Mouse (Mus musculus) intestine, embryonic 14.5 days (tissue): ENCODE results near the gene Syne2. TPM values are rescaled to one million over a fixed set of nuclear protein-coding genes. Genes with fewer than 3 reads are reported as not detected.

ENCODE experiments used
- ATAC-seq: fragments of 200-750 bp; cut with Nextera tagmentation; replicated peaks from 2 replicates; pipeline ENCODE4 v1.8.0; 2017; ENCODE audit warnings: low read depth, moderate number of reproducible peaks, moderate TSS enrichment, moderate library complexity; ENCODE audit not compliant: low FRiP score, low TSS enrichment
- DNase-seq: peaks from one replicate; pipeline ENCODE4 v3.0.0-alpha.2; 2018; ENCODE audit warnings: low spot score
- H3K27ac ChIP-seq: fragments of 300-500 bp; sonication (generic); 2 replicates; pipeline ENCODE4 v1.5.1; 2014; ENCODE audit warnings: low read depth, mild to moderate bottlenecking, control low read depth
- H3K27me3 ChIP-seq: fragments of 300-500 bp; sonication (generic); replicated peaks from 2 replicates; pipeline ENCODE4 v1.6.1; 2014; ENCODE audit warnings: low read length, control low read depth; ENCODE audit not compliant: control insufficient read depth, insufficient read depth
- H3K36me3 ChIP-seq: fragments of 300-500 bp; sonication (generic); 2 replicates; pipeline ENCODE4 v1.6.1; 2014; ENCODE audit warnings: low read length, control low read depth; ENCODE audit not compliant: control insufficient read depth, insufficient read depth
- H3K4me1 ChIP-seq: fragments of 300-500 bp; sonication (generic); replicated peaks from 2 replicates; pipeline ENCODE4 v1.6.1; 2014; ENCODE audit warnings: low read length, control low read depth, mixed read lengths; ENCODE audit not compliant: control insufficient read depth, insufficient read depth
- H3K4me2 ChIP-seq: fragments of 300-500 bp; sonication (generic); 2 replicates; pipeline ENCODE4 v1.6.1; 2014; ENCODE audit warnings: low read length
- H3K4me3 ChIP-seq: fragments of 300-500 bp; sonication (generic); 2 replicates; pipeline ENCODE4 v1.5.1; 2014; ENCODE audit warnings: low read depth, low read length, control low read depth, mixed read lengths
- H3K9ac ChIP-seq: fragments of 300-500 bp; sonication (generic); 2 replicates; pipeline ENCODE4 v1.6.1; 2014; ENCODE audit warnings: mild to moderate bottlenecking, low read length
- H3K9me3 ChIP-seq: fragments of 300-500 bp; sonication (generic); 2 replicates; pipeline ENCODE4 v1.6.1; 2016; ENCODE audit warnings: low read length, control low read depth; ENCODE audit not compliant: control insufficient read depth
- WGBS: fragments of 180-500 bp; shearing (Covaris S2); extraction: QIAGEN DNeasy Blood & Tissue Kit; methylation state at CpG from one replicate; pipeline ENCODE4 v1.1.7; 2014; 5-methylcytosine and 5-hydroxymethylcytosine counted together
- polyA plus RNA-seq: library from polyadenylated mRNA; unstranded; fragments of >200 nt; fragmentation: Nextera tagmentation; extraction: Ambion mirVana; gene quantifications from 2 replicates; pipeline ENCODE4 v1.2.1, GENCODE M21; 2014

The Syne2 gene
- polyA plus RNA-seq, 1 experiment from 2014 or later, result 41.5 TPM

- no peaks in the 10 kb centered on the region for H3K27me3 ChIP-seq
- H3K36me3 ChIP-seq, result no peaks in the 10 kb centered on the region
- H3K4me1 ChIP-seq, result no peaks in the 10 kb centered on the region
- no peak overlapping the region for H3K4me2 ChIP-seq
- H3K9me3 ChIP-seq, result no peaks in the 10 kb centered on the region
- H3K4me3 ChIP-seq, result no peak overlapping the region
- no peak overlapping the region for H3K9ac ChIP-seq
- WGBS, result 79% methylated on average over 2 of the region's 2 CpGs
- DNase-seq (no peak), ATAC-seq (no peak)
- no peak overlapping the region for H3K27ac ChIP-seq
These were observed 21.4 kb upstream of the Syne2 start for GRCm38 (mm10) chr12:75796510-75796909.

GRCm38 (mm10) chr12:75806281-75806680 is 11.7 kb upstream of the Syne2 start:
- no peak overlapping the region for H3K4me2 ChIP-seq
- no peak for DNase-seq
- H3K27ac ChIP-seq, result no peak overlapping the region
- 77% methylated on average over 4 of the region's 4 CpGs for WGBS
- ATAC-seq, result no peak
- H3K36me3 ChIP-seq, result no peaks in the 10 kb centered on the region
- no peaks in the 10 kb centered on the region for H3K4me1 ChIP-seq
- no peak overlapping the region for H3K4me3 ChIP-seq
- H3K9ac ChIP-seq, result no peak overlapping the region
- H3K27me3 ChIP-seq, result no peaks in the 10 kb centered on the region
- H3K9me3 ChIP-seq, result no peaks in the 10 kb centered on the region

- Histone ChIP-seq H3K4me3 (no peak overlapping the region), H3K9me3 (no peaks in the 10 kb centered on the region), H3K27me3 (no peaks in the 10 kb centered on the region), H3K4me1 (peaks cover 6% of the 10 kb centered on the region; the same call in 1 of the 2 replicates), H3K27ac (no peak overlapping the region), H3K4me2 (no peak overlapping the region), H3K36me3 (no peaks in the 10 kb centered on the region), H3K9ac (no peak overlapping the region)
- DNase-seq, result no peak
- 95% methylated on average over 2 of the region's 2 CpGs for WGBS
- ATAC-seq, result no peak
These were observed 4.2 kb upstream of the Syne2 start for GRCm38 (mm10) chr12:75813766-75814165.

- DNase-seq (no peak), ATAC-seq (no peak)
- H3K9me3 ChIP-seq, result no peaks in the 10 kb centered on the region
- no peak overlapping the region for H3K9ac ChIP-seq
- H3K27ac ChIP-seq, result no peak overlapping the region
- no peak overlapping the region for H3K4me3 ChIP-seq
- H3K27me3 ChIP-seq, result no peaks in the 10 kb centered on the region
- no peaks in the 10 kb centered on the region for H3K36me3 ChIP-seq
- H3K4me1 ChIP-seq, result peaks cover 8% of the 10 kb centered on the region
- 73% methylated on average over 6 of the region's 6 CpGs for WGBS
- no peak overlapping the region for H3K4me2 ChIP-seq
These were observed 3.4 kb upstream of the Syne2 start for GRCm38 (mm10) chr12:75814551-75814950.

DNA sequence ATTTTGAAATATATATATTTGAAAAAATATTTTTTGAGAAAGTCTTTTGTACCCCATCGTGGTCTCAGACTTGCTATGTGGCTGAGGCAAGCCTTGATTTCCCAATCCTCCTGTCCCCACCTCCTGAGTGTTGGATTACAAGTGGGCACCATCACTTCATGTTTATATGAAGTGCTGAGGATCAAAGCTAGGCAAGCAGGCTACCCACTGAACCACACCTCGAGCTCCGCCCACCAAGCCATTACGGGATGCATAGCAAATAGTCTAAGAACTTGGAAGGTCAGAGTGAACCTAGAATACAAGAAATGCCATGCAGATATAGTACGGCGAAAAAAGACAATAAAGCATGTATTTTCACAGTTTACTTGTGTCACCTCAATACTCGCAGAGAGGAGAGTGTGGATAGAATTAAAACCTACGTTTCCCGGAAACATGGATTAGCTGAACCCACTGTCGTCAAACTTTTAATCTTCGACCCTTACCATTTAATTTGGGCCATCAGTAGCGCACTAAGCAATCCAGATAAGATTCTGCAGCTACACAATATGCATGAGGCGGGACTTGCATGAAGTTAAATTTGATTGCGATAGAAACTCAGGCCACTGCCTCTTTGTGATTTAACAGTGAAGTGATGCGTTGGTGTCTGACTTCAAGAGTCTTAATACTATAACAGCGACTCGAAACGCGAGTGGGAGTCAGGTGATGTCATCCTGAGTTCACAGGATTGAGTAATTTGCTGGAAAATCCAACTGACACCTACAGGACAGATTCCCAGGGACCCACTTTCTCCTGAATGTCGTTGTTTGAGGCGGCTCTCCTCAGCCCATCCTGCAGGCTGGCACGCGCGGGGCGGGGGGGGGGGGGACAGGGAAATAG is 715 bp upstream of the Syne2 start:
- no peak for ATAC-seq

DNA sequence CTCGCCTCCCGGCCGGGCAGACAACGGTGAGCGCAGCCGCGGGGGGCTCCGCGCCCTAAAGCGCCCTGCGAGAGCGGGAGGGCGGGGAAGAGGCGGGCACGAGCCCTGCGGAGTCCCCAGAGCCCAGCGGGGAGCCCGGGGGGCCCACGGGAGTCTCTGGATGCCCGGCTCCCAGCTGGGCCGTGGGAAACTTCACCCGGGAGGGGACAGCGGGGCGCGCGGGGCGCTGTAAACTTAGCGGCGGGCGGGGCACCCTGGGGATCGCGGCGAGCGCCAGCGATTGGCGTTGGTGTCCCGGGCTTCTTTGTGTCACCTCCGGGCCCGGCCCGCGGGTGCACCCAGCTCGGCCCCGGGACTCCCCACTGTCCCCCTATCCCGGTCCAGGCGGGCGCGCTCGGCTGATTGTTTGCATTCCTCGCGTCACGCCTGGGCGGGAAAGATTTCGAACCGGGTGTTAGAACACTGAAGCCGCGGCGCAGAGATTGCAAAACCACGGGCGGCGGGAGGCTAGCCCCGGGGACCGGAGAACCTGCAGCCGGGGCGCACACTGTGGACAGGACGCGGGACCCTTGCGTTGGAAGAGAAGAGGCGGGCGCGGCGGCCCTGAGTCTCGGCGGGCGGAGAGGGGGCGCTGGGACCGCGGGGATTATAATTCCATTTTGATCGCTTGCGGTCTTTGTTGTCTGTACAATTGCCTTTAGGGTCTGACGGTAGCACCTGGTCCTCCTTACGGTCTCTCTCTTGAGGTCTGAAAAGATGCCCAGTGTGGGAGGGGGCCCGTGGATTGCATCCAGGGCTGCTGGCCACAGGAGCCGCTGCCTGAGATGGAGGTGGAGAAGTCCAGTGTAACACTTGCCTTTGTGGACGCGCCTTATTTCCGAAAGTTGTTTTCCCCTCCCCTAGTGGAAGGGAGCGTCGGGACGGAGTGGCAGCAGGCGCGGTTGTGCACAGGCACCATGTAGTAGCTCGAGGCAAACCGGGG is 810 bp downstream of the Syne2 start:
- under 1% methylated on average over 72 of the region's 93 CpGs for WGBS
- Histone ChIP-seq H3K36me3 (no peaks in the 10 kb centered on the region), H3K27ac (peak overlapping the region; percentile 80), H3K27me3 (no peaks in the 10 kb centered on the region), H3K9ac (peak overlapping the region; percentile 87), H3K4me2 (peak overlapping the region; percentile 74), H3K4me1 (peaks cover 10% of the 10 kb centered on the region), H3K4me3 (peak overlapping the region; percentile 79), H3K9me3 (no peaks in the 10 kb centered on the region)
- ATAC-seq (peak; percentile 77), DNase-seq (peak; percentile 82)

More for the DNA sequence above, 715 bp upstream of the Syne2 start:
- no peaks in the 10 kb centered on the region for H3K27me3 ChIP-seq
- H3K27ac ChIP-seq, result no peak overlapping the region
- H3K36me3 ChIP-seq, result no peaks in the 10 kb centered on the region
- WGBS, result 12% methylated on average over 21 of the region's 25 CpGs
- H3K9ac ChIP-seq, result no peak overlapping the region; the same call in 1 of the 2 replicates
- DNase-seq, result no peak
- peak overlapping the region; percentile 74 for H3K4me2 ChIP-seq
- peaks cover 10% of the 10 kb centered on the region for H3K4me1 ChIP-seq
- H3K9me3 ChIP-seq, result no peaks in the 10 kb centered on the region
- peak overlapping the region; percentile 79 for H3K4me3 ChIP-seq

- Histone ChIP-seq H3K4me1 (peaks cover 10% of the 10 kb centered on the region), H3K36me3 (no peaks in the 10 kb centered on the region), H3K27ac (no peak overlapping the region), H3K27me3 (no peaks in the 10 kb centered on the region), H3K4me2 (peak overlapping the region; percentile 74), H3K9me3 (no peaks in the 10 kb centered on the region), H3K9ac (peak overlapping the region; percentile 87), H3K4me3 (peak overlapping the region; percentile 79)
- ATAC-seq (no peak), DNase-seq (no peak)
- 7% methylated on average over 11 of the region's 11 CpGs for WGBS
These were observed 1.5 kb downstream of the Syne2 start for GRCm38 (mm10) chr12:75819481-75819880.

GRCm38 (mm10) chr12:75820216-75820615 is 2.3 kb downstream of the Syne2 start:
- Histone ChIP-seq H3K9me3 (no peaks in the 10 kb centered on the region), H3K9ac (no peak overlapping the region), H3K36me3 (no peaks in the 10 kb centered on the region), H3K4me2 (no peak overlapping the region), H3K4me1 (peaks cover 10% of the 10 kb centered on the region), H3K4me3 (no peak overlapping the region), H3K27me3 (no peaks in the 10 kb centered on the region), H3K27ac (no peak overlapping the region)
- ATAC-seq (no peak), DNase-seq (no peak)
- 71% methylated on average over 7 of the region's 7 CpGs for WGBS
